Mouse (Mus musculus) G1E (cell line): ENCODE measurements around the gene Gjb5. TPM values are rescaled to one million over a fixed set of nuclear protein-coding genes. Genes with fewer than 3 reads are reported as not detected.

Source experiments
- ATAC-seq: 2 replicates; pipeline ENCODE4 v1.8.0; 2016; ENCODE audit warnings: mild to moderate bottlenecking; ENCODE audit not compliant: insufficient number of reproducible peaks, poor library complexity, low FRiP score, severe bottlenecking; ENCODE audit errors: extremely low read depth
- DNase-seq: peaks from one replicate; pipeline ENCODE4 v3.0.0; 2012; ENCODE audit warnings: low spot score
- H3K27me3 ChIP-seq: 2 replicates; pipeline ENCODE4 v1.6.1; 2012; ENCODE audit warnings: mild to moderate bottlenecking, low read length, inconsistent platforms; ENCODE audit not compliant: insufficient read depth
- H3K36me3 ChIP-seq: replicated peaks from 2 replicates; pipeline ENCODE3; 2012; ENCODE audit warnings: mild to moderate bottlenecking, inconsistent platforms
- H3K4me1 ChIP-seq: 2 replicates; pipeline ENCODE4 v1.6.1; 2012; ENCODE audit warnings: low read depth, low read length, inconsistent platforms, mixed read lengths; ENCODE audit not compliant: insufficient read depth
- H3K4me3 ChIP-seq: 2 replicates; pipeline ENCODE4 v1.5.1; 2012; ENCODE audit warnings: low read depth, mild to moderate bottlenecking, inconsistent platforms, low read length, moderate library complexity, mixed read lengths
- H3K9me3 ChIP-seq: replicated peaks from 2 replicates; pipeline ENCODE4 v1.6.1; 2012; ENCODE audit warnings: inconsistent platforms
- CTCF ChIP-seq: IDR thresholded peaks from 2 replicates; pipeline ENCODE4 v1.5.1; 2012; ENCODE audit warnings: low read depth, low read length, inconsistent platforms, mixed read lengths
- GATA1 ChIP-seq: IDR thresholded peaks from 2 replicates; pipeline ENCODE4 v1.6.1; 2012; ENCODE audit warnings: borderline replicate concordance, low read length, inconsistent platforms, mixed read lengths
- GATA2 ChIP-seq: IDR thresholded peaks from 2 replicates; pipeline ENCODE4 v1.6.1; 2012; ENCODE audit warnings: low read depth, low read length, inconsistent platforms, borderline replicate concordance
- POLR2AphosphoS5 ChIP-seq: IDR thresholded peaks from 2 replicates; pipeline ENCODE4 v1.6.1; 2012; ENCODE audit warnings: low read depth, low read length, inconsistent platforms; ENCODE audit not compliant: insufficient replicate concordance
- TAL1 ChIP-seq: conservative IDR thresholded peaks from 2 replicates; pipeline ENCODE4 v1.6.1; 2012; ENCODE audit warnings: low read depth, low read length, inconsistent platforms, mixed read lengths
- polyA plus RNA-seq: library from polyadenylated mRNA; stranded (reverse); fragments of >175 nt; gene quantifications from 2 replicates; pipeline ENCODE4 v1.2.3, GENCODE M21; 2012
- total RNA-seq, 2 experiments: library from RNA; stranded (forward) in 1 of 2; stranded (reverse) in 1 of 2; fragments of 200-1000 nt in 1 of 2; fragments of >200 nt in 1 of 2; fragmentation: Nextera tagmentation in 1 of 2; gene quantifications; 2 replicates each; pipeline ENCODE4 v1.2.3; 2014 to 2017

The Gjb5 gene
- total RNA-seq (2014; fragmentation: Nextera tagmentation): not detected in 2 replicates
- 0.27 TPM in 1 of 2 replicates, not detected in the other for total RNA-seq (2017)
- not detected in 2 replicates for polyA plus RNA-seq

DNA sequence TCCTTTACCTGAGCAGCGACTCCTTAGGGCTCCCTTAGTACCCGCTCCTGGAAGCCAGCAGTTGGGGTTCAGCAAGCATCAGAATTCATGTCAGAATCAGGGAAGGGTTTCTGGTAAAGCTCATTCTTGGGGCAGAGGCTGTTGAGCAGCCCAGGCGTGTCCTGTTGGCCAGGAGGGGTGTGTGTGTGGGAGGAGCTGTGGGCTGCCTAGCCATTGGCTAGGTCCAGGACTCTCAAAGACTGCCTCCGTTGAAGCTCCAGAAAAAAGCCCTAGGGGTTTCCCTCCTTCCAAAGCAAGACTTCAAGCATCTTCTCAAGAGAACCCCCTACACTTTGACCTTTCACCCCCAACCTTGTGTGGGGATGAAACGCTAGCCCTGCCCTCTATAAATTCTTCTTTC is at the start of gene Gjb5:
Gene Gjb5 (minus strand): TSS at position 164 of the 400 bp plus-strand sequence.
- TF ChIP-seq GATA1 (no peak), GATA2 (no peak), CTCF (no peak), POLR2AphosphoS5 (no peak), TAL1 (no peak)
- Histone ChIP-seq H3K36me3 (no peaks in the 10 kb centered on the region), H3K27me3 (no peaks in the 10 kb centered on the region), H3K9me3 (peaks cover 94% of the 10 kb centered on the region), H3K4me1 (no peaks in the 10 kb centered on the region), H3K4me3 (no peak within 1 kb of the TSS)
- DNase-seq (no peak), ATAC-seq (no peak)

DNA sequence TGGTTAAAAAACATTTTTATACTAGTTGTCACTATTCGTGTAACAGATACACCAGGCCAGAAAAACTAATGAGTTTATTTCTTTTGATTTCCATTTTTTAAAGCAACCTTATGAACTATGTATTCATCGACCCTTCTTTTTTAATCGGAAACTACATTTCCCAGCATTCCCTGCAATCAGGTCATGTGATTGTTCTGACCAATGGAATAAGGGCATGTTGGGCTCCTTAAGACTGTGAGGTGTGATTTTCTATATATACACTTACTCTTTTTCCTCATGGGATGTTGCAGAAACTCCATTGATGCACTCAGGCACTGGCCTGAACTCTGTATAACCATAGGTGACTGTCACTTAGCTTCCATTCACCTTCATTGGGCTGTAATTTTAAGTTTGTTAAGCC is 44.6 kb upstream of the Gjb5 start:
- H3K36me3 ChIP-seq: no peaks in the 10 kb centered on the region
- ATAC-seq: no peak
- H3K4me1 ChIP-seq: no peaks in the 10 kb centered on the region
- H3K4me3 ChIP-seq: no peak overlapping the region
- no peaks in the 10 kb centered on the region for H3K27me3 ChIP-seq
- TF ChIP-seq TAL1 (no peak), GATA2 (no peak), GATA1 (no peak)
- H3K9me3 ChIP-seq: peaks cover 82% of the 10 kb centered on the region
- no peak for DNase-seq

GRCm38 (mm10) chr4:127402166-127402565 is 44.2 kb upstream of the Gjb5 start:
- H3K27me3 ChIP-seq: no peaks in the 10 kb centered on the region
- no peaks in the 10 kb centered on the region for H3K4me1 ChIP-seq
- no peak for DNase-seq
- no peak for TF ChIP-seq GATA1
- no peak for TF ChIP-seq POLR2AphosphoS5
- TF ChIP-seq CTCF: no peak
- TF ChIP-seq TAL1: no peak
- no peak for TF ChIP-seq GATA2
- H3K4me3 ChIP-seq: no peak overlapping the region
- H3K36me3 ChIP-seq: no peaks in the 10 kb centered on the region
- ATAC-seq: no peak
- peaks cover 85% of the 10 kb centered on the region for H3K9me3 ChIP-seq

- H3K27me3 ChIP-seq: no peaks in the 10 kb centered on the region
- TF ChIP-seq TAL1 (no peak), POLR2AphosphoS5 (no peak), GATA1 (no peak), GATA2 (no peak)
- H3K4me1 ChIP-seq: no peaks in the 10 kb centered on the region
- no peak for DNase-seq
- ATAC-seq: no peak
- H3K36me3 ChIP-seq: no peaks in the 10 kb centered on the region
- H3K4me3 ChIP-seq: no peak overlapping the region
- peaks cover 84% of the 10 kb centered on the region for H3K9me3 ChIP-seq
These were observed 42.5 kb upstream of the Gjb5 start for GRCm38 (mm10) chr4:127400165-127401145.

GRCm38 (mm10) chr4:127395591-127395990 is 37.6 kb upstream of the Gjb5 start:
- H3K9me3 ChIP-seq: peaks cover 68% of the 10 kb centered on the region

GRCm38 (mm10) chr4:127389645-127390044 is 31.7 kb upstream of the Gjb5 start:
- DNase-seq: no peak
- Histone ChIP-seq H3K4me3 (no peak overlapping the region), H3K4me1 (no peaks in the 10 kb centered on the region), H3K36me3 (no peaks in the 10 kb centered on the region), H3K9me3 (peaks cover 60% of the 10 kb centered on the region), H3K27me3 (no peaks in the 10 kb centered on the region)
- no peak for TF ChIP-seq POLR2AphosphoS5
- TF ChIP-seq GATA1: no peak
- no peak for TF ChIP-seq GATA2
- no peak for TF ChIP-seq TAL1
- no peak for TF ChIP-seq CTCF
- ATAC-seq: no peak

More at GRCm38 (mm10) chr4:127395591-127395990, 37.6 kb upstream of the Gjb5 start:
- Histone ChIP-seq H3K4me3 (no peak overlapping the region), H3K36me3 (no peaks in the 10 kb centered on the region), H3K4me1 (no peaks in the 10 kb centered on the region), H3K27me3 (no peaks in the 10 kb centered on the region)
- DNase-seq (no peak), ATAC-seq (no peak)
- TF ChIP-seq GATA1 (no peak), CTCF (no peak), POLR2AphosphoS5 (no peak), GATA2 (no peak), TAL1 (no peak)
